Mouse (Mus musculus): ENCODE results near the gene Lrrc19.

Gene Lrrc19

GRCm38 (mm10) chr4:94591765-94592381 is 58.1 kb downstream of the Lrrc19 start:
- in situ Hi-C loops (cut with MboI, MseI) = loop anchor here (25.0 kb wide), 1 partner anchor 345 kb away; the partner anchor contains the start of gene Eqtn

All from regulatory T cell (primary cell).